Mouse (Mus musculus): ENCODE measurements at regions not wholly inside any gene's neighbourhood (a gene's known extent, or its start where the extent isn't known, plus 50 kb on each side); places are given as distances from the start of the nearest gene placed in this dataset.

- no peak for DNase-seq (ENCODE audit: low spot score in 2 of 2)
Observed at GRCm38 (mm10) chr9:99800076-99800475, 75.9 kb downstream of the Sox14 start.

DNA sequence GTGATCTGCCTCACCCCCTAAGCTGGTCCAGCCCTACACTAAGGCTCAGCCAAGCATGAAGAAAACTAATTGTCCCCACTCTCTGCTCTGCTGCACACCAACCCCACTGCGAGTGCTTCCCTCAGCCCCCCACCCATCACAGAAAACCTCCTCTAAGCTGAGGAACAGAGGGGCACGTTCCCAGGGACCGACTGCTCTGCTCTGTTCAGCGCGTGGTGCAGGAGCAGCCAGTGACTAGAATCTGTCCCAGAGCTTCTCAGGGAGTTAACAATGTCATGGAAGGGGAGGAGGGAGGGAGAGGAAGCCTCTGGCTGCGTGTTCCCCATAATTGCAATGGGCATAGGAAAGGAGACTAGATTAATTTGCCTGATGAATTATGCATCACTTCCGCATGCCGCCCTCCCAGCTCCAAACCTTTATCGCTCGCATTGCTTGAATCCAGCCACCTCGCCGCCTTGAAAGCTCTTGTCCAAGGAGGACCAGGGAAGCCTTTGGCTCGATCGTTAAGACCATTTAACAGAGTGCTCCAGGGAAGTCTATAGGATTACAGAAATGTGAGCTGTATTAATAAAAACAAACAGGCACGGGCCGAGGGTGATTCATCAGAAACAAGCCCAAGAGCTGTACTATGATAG, 76.5 kb downstream of the Sox14 start:
- DNase-seq (ENCODE audit: low spot score in 2 of 2), result peak; percentile 4 to 5

GRCm38 (mm10) chr9:99797066-99797770, 78.8 kb downstream of the Sox14 start:
- DNase-seq (ENCODE audit: low spot score in 2 of 2), result no peak

GRCm38 (mm10) chr9:99792700-99793099, 75.6 kb upstream of the Cldn18 start:
- no peak for DNase-seq (ENCODE audit: low spot score in 2 of 2)

DNA sequence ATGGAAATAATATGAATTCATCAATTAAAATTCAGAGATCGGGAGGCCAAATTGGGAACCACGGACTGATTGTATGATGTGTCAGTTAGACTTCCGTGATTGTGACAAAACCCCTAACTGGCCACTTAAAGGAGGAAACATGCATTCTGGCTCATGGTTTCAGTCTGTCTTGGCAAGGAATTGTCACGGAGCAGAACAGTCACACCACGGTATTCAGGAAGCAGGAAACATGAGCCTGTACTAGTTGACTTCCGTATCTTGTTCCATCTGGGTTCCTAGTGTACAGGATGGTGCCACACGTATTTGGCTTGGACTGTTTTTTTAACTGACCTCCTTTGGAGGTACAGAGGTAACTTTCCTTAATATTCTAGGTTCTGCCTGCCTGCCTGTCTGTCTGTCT, 69.8 kb upstream of the Cldn18 start:
- DNase-seq (ENCODE audit: low spot score in 2 of 2), result no peak

- no peak for DNase-seq (ENCODE audit: low spot score in 2 of 2)
Observed at GRCm38 (mm10) chr9:99783156-99783555, 66.1 kb upstream of the Cldn18 start.

GRCm38 (mm10) chr9:99782364-99783119, 65.5 kb upstream of the Cldn18 start:
- no peak for DNase-seq (ENCODE audit: low spot score in 2 of 2)

GRCm38 (mm10) chr9:99778871-99779270, 61.8 kb upstream of the Cldn18 start:
- no peak for DNase-seq (ENCODE audit: low spot score in 2 of 2)

GRCm38 (mm10) chr9:99770696-99771095, 53.6 kb upstream of the Cldn18 start:
- peak; percentile 9 to 14 for DNase-seq (ENCODE audit: low spot score in 2 of 2)

Data from left cerebral cortex, adult 18-20 months (tissue).